Mouse (Mus musculus) kidney, adult 11 months (tissue): Measurements from ENCODE around the gene A230050P20Rik.

Experiments used
- DNase-seq: peaks from one replicate; pipeline ENCODE4 v3.0.0; 2022

The A230050P20Rik gene

DNA sequence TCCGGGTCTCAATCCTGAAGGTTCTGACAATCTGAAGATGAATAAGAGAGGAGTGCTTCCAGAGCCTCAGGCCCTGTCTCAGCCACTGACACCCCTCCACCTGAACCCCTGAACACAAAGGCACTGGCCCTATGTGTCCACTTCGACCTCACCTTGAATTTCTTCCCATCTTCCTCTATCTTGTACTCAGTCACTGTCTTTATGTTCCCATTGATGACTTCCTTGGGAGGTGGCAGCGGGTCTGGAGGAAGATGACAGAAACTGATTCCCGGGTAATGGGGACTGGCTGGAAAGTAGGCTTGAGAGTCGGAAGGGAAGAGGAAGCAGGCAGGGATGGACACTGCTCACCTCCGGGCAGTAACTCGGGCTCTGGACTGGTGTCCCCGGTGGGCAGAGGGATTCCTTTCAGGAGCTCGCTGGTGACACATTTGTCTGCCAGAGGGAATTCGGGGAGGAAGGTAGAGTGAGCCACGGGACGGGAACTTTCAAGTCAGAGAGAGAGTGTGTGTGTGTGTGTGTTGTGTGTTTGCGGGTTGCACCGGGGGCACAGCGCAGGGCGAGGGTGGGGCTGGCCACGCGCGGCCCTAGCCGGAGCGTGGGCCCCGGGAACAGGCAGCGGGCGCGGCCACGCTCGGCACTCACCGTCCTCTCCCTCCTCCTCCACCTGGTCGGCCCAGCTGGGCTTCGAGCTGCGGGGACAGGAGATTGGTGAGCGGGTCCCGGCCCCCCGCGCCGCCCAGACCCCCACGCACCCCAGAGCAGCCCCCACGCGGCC lies 29.5 kb downstream of the A230050P20Rik start:
- DNase-seq: no peak

GRCm38 (mm10) chr9:20898511-20899073 lies 30.1 kb downstream of the A230050P20Rik start, which contains the start of gene Eif3g:
Gene Eif3g (minus strand): TSS chr9:20898623.
- peak; percentile 82 for DNase-seq

- DNase-seq: peak; percentile 38
Observed at GRCm38 (mm10) chr9:20901466-20902173, 33.2 kb downstream of the A230050P20Rik start.

GRCm38 (mm10) chr9:20902174-20902491 lies 33.7 kb downstream of the A230050P20Rik start:
- DNase-seq: no peak

- DNase-seq: no peak
Observed at GRCm38 (mm10) chr9:20909948-20910347, 41.5 kb downstream of the A230050P20Rik start.

- peak; percentile 28 for DNase-seq
Observed at GRCm38 (mm10) chr9:20916160-20916559, 47.7 kb downstream of the A230050P20Rik start.

GRCm38 (mm10) chr9:20923258-20923657 lies 54.8 kb downstream of the A230050P20Rik start:
- DNase-seq: no peak
